ENCODE assay signal across 8 mouse cellular contexts in genomic region chr1:193255488-193256288, GRCm38 (mm10). TPM values are rescaled to one million over a fixed set of nuclear protein-coding genes. Genes with fewer than 3 reads are reported as not detected.
DNase-seq lines count a peak whose midpoint lies in the region; ATAC-seq lines count a peak whose summit lies in the region.

No protein-coding gene starts in this region.

- H3K36me3 ChIP-seq in heart, embryonic 13.5 days: no peaks in the 10 kb centered on the region
- no peaks in the 10 kb centered on the region for H3K36me3 ChIP-seq in kidney, embryonic 15.5 days
- H3K36me3 ChIP-seq in liver, embryonic 11.5 days (ENCODE audit: control insufficient read depth, insufficient read depth, low read length): no peaks in the 10 kb centered on the region

- no peak overlapping the region for H3K4me3 ChIP-seq in heart, embryonic 13.5 days
- no peak overlapping the region for H3K4me3 ChIP-seq in kidney, embryonic 15.5 days (replicated peaks)
- no peak overlapping the region for H3K4me3 ChIP-seq in liver, embryonic 11.5 days (ENCODE audit: low read depth, low read length)

- H3K9ac ChIP-seq in heart, embryonic 13.5 days: peak overlapping the region; percentile 56; the same call in 1 of the 2 replicates
- no peak overlapping the region for H3K9ac ChIP-seq in kidney, embryonic 15.5 days
- no peak overlapping the region for H3K9ac ChIP-seq in liver, embryonic 11.5 days (ENCODE audit: low read depth, low read length)

- no peak overlapping the region for H3K27ac ChIP-seq in heart, embryonic 13.5 days (replicated peaks)
- H3K27ac ChIP-seq in kidney, embryonic 15.5 days: no peak overlapping the region
- no peak overlapping the region for H3K27ac ChIP-seq in liver, embryonic 11.5 days (ENCODE audit: low read depth, low read length)

- H3K27me3 ChIP-seq in heart, embryonic 13.5 days (replicated peaks): no peaks in the 10 kb centered on the region
- H3K27me3 ChIP-seq in kidney, embryonic 15.5 days: no peaks in the 10 kb centered on the region
- H3K27me3 ChIP-seq in liver, embryonic 11.5 days (replicated peaks; ENCODE audit: control insufficient read depth, insufficient read depth, low read length): no peaks in the 10 kb centered on the region

- H3K4me1 ChIP-seq in heart, embryonic 13.5 days: peaks cover 26% of the 10 kb centered on the region
- peaks cover 17% of the 10 kb centered on the region for H3K4me1 ChIP-seq in kidney, embryonic 15.5 days
- no peaks in the 10 kb centered on the region for H3K4me1 ChIP-seq in liver, embryonic 11.5 days (replicated peaks; ENCODE audit: control insufficient read depth, insufficient read depth, low read length)

- ATAC-seq in activated CD4-positive, CD25-positive, alpha-beta regulatory T cell, adult 4 months: peak; percentile 46
- ATAC-seq in heart, embryonic 13.5 days (ENCODE audit: extremely low read depth, insufficient number of reproducible peaks, low FRiP score, low TSS enrichment): no peak
- peak; percentile 23 for ATAC-seq in kidney, embryonic 15.5 days (replicated peaks; ENCODE audit: low FRiP score)
- ATAC-seq in liver, embryonic 11.5 days (replicated peaks; ENCODE audit: low FRiP score): 0 out of 2 replicates have a peak, but pooled peaks have one; percentile 10

- H3K4me2 ChIP-seq in heart, embryonic 13.5 days: no peak overlapping the region
- no peak overlapping the region for H3K4me2 ChIP-seq in kidney, embryonic 15.5 days
- H3K4me2 ChIP-seq in liver, embryonic 11.5 days: no peak overlapping the region

- peak; percentile 62 for DNase-seq in 416B (ENCODE audit: low read depth)
- peak; percentile 76 for DNase-seq in embryo, embryonic 11 days
- DNase-seq in liver, embryonic 11.5 days (ENCODE audit: low spot score): no peak
- peak; percentile 37 for DNase-seq in neural tube, embryonic 10.5 days (ENCODE audit: extremely low spot score, low spot score)
- peak; percentile 70 to 78 for DNase-seq in thymus, postnatal 36 days

- 30% methylated on average over 3 of the region's 3 CpGs for WGBS in heart, embryonic 13.5 days
- 25% methylated on average over 3 of the region's 3 CpGs for WGBS in kidney, embryonic 15.5 days
- 36% methylated on average over 3 of the region's 3 CpGs for WGBS in liver, embryonic 11.5 days

- H3K9me3 ChIP-seq in heart, embryonic 13.5 days: no peaks in the 10 kb centered on the region
- H3K9me3 ChIP-seq in kidney, embryonic 15.5 days (replicated peaks): no peaks in the 10 kb centered on the region
- no peaks in the 10 kb centered on the region for H3K9me3 ChIP-seq in liver, embryonic 11.5 days (ENCODE audit: control insufficient read depth, low read length)

RNA-seq across cellular contexts. Expression of gene Hsd11b1, which starts 8.2 kb away (rescaled TPM):
- 100 to 1,000 TPM; 194 to 217 TPM for polyA plus RNA-seq in activated CD4-positive, CD25-positive, alpha-beta regulatory T cell, adult 4 months (2017; shearing (Covaris generic))
- polyA plus RNA-seq in heart, embryonic 13.5 days (2015; fragmentation: Nextera tagmentation; extraction: Ambion mirVana): 1.3 and 1.9 TPM in 2 replicates
- polyA plus RNA-seq in kidney, embryonic 15.5 days (2015; fragmentation: Nextera tagmentation; extraction: Ambion mirVana): 1.5 TPM in 2 replicates
- 1.1 and 1.8 TPM in 2 replicates for polyA plus RNA-seq in liver, embryonic 11.5 days (2014; fragmentation: Nextera tagmentation; extraction: Ambion mirVana)

RNA-seq across cellular contexts. Expression of gene G0s2, which starts 17.3 kb away (rescaled TPM):
- polyA plus RNA-seq in activated CD4-positive, CD25-positive, alpha-beta regulatory T cell, adult 4 months (2017; shearing (Covaris generic)): under 1 TPM; 0.61 to 0.78 TPM
- 50.8 and 60.1 TPM in 2 replicates for polyA plus RNA-seq in heart, embryonic 13.5 days (2015; fragmentation: Nextera tagmentation; extraction: Ambion mirVana)
- polyA plus RNA-seq in kidney, embryonic 15.5 days (2015; fragmentation: Nextera tagmentation; extraction: Ambion mirVana): 28.6 and 37.1 TPM in 2 replicates
- 33.2 and 33.3 TPM in 2 replicates for polyA plus RNA-seq in liver, embryonic 11.5 days (2014; fragmentation: Nextera tagmentation; extraction: Ambion mirVana)

RNA-seq across cellular contexts. Expression of gene Lamb3, which starts 48.2 kb away (rescaled TPM):
- 10 to 100 TPM; 17.1 to 18.9 TPM for polyA plus RNA-seq in activated CD4-positive, CD25-positive, alpha-beta regulatory T cell, adult 4 months (2017; shearing (Covaris generic))
- polyA plus RNA-seq in heart, embryonic 13.5 days (2015; fragmentation: Nextera tagmentation; extraction: Ambion mirVana): 2.3 and 2.5 TPM in 2 replicates
- polyA plus RNA-seq in kidney, embryonic 15.5 days (2015; fragmentation: Nextera tagmentation; extraction: Ambion mirVana): 1.2 and 1.6 TPM in 2 replicates
- 0.15 and 0.48 TPM in 2 replicates for polyA plus RNA-seq in liver, embryonic 11.5 days (2014; fragmentation: Nextera tagmentation; extraction: Ambion mirVana)

RNA-seq across cellular contexts. Expression of gene Traf3ip3, which starts 54.2 kb away (rescaled TPM):
- polyA plus RNA-seq in activated CD4-positive, CD25-positive, alpha-beta regulatory T cell, adult 4 months (2017; shearing (Covaris generic)): 100 to 1,000 TPM; 269 to 282 TPM
- 1.3 and 1.4 TPM in 2 replicates for polyA plus RNA-seq in heart, embryonic 13.5 days (2015; fragmentation: Nextera tagmentation; extraction: Ambion mirVana)
- 3.5 and 4.3 TPM in 2 replicates for polyA plus RNA-seq in kidney, embryonic 15.5 days (2015; fragmentation: Nextera tagmentation; extraction: Ambion mirVana)
- polyA plus RNA-seq in liver, embryonic 11.5 days (2014; fragmentation: Nextera tagmentation; extraction: Ambion mirVana): 8.5 and 9.2 TPM in 2 replicates

Comparison
In these comparisons a context has a peak if more than half of its experiments do, and no peak if none do; other contexts are left out.
1. RNA of gene Hsd11b1, which starts 8.2 kb away (polyA plus RNA-seq): 194 to 217 TPM in activated CD4-positive, CD25-positive, alpha-beta regulatory T cell, adult 4 months; 1.5 TPM in kidney, embryonic 15.5 days, 1.3 to 1.9 TPM in heart, embryonic 13.5 days and 1.1 to 1.8 TPM in liver, embryonic 11.5 days; every median in the first group is over 10 times any median in the second.
2. RNA of gene G0s2, which starts 17.3 kb away (polyA plus RNA-seq): 50.8 to 60.1 TPM in heart, embryonic 13.5 days, 28.6 to 37.1 TPM in kidney, embryonic 15.5 days and 33.2 to 33.3 TPM in liver, embryonic 11.5 days; 0.61 to 0.78 TPM in activated CD4-positive, CD25-positive, alpha-beta regulatory T cell, adult 4 months; every median in the first group is over 10 times any median in the second.